Mouse (Mus musculus) MEL (cell line): ENCODE measurements around the gene Lmod2.

ENCODE experiments used
- CTCF ChIP-seq, 3 experiments: IDR thresholded peaks in 2 of 3; conservative IDR thresholded peaks in 1 of 3; 2 replicates each; pipeline ENCODE4 v1.5.1; 2011 to 2012; ENCODE audit warnings: low read length in 3 of 3, low read depth in 2 of 3, mild to moderate bottlenecking in 2 of 3, improper control_type of control experiment in 1 of 3, inconsistent platforms in 1 of 3, mixed read lengths in 1 of 3, moderate library complexity in 1 of 3; ENCODE audit not compliant: control insufficient read depth in 1 of 3, insufficient read depth in 1 of 3, poor library complexity in 1 of 3, severe bottlenecking in 1 of 3
- POLR2A ChIP-seq, 2 experiments: IDR thresholded peaks; 2 replicates each; pipeline ENCODE4 v1.6.1; 2011 to 2012; ENCODE audit warnings: low read length in 2 of 2, mild to moderate bottlenecking in 2 of 2, control low read depth in 1 of 2, improper control_type of control experiment in 1 of 2, low read depth in 1 of 2, moderate library complexity in 1 of 2; ENCODE audit not compliant: control insufficient read depth in 1 of 2, insufficient read depth in 1 of 2, poor library complexity in 1 of 2

- TF ChIP-seq POLR2A (IDR thresholded peaks at IDR 0.05; ENCODE audit: control insufficient read depth in 1 of 2, insufficient read depth in 1 of 2, low read depth in 1 of 2, low read length in 2 of 2, poor library complexity in 1 of 2), result no peak
- TF ChIP-seq CTCF (IDR thresholded peaks at IDR 0.05 in 2 of 3, conservative IDR thresholded peaks at IDR 0.05 in 1 of 3; ENCODE audit: control insufficient read depth in 1 of 3, insufficient read depth in 1 of 3, low read depth in 2 of 3, low read length in 3 of 3, poor library complexity in 1 of 3, severe bottlenecking in 1 of 3), result no peak
These were observed 2.6 kb downstream of the Lmod2 start for GRCm38 (mm10) chr6:24600134-24600533.
